Mouse (Mus musculus): ENCODE data around the gene BC028528.
"Not testable (repeated sequence)": the region's sequence is repeated elsewhere in the genome, so short reads cannot be mapped to it uniquely, and the experiment has no call there.

BC028528 gene

GRCm38 (mm10) chr3:95891211-95892065 lies at the start of gene BC028528:
BC028528 (minus strand) TSS chr3:95892005.
- no peak for DNase-seq (ENCODE audit: low spot score)

GRCm38 (mm10) chr3:95938835-95939234 lies 47.0 kb upstream of the BC028528 start:
- peak; percentile 29 for DNase-seq (ENCODE audit: low spot score)

GRCm38 (mm10) chr3:95938217-95938616 lies 46.4 kb upstream of the BC028528 start:
- no peak for DNase-seq (ENCODE audit: low spot score)

GRCm38 (mm10) chr3:95934448-95934847 lies 42.6 kb upstream of the BC028528 start:
- no peak for DNase-seq (ENCODE audit: low spot score)

- no peak for DNase-seq (ENCODE audit: low spot score)
Observed at GRCm38 (mm10) chr3:95933111-95933750, 41.4 kb upstream of the BC028528 start.

GRCm38 (mm10) chr3:95932566-95932965 lies 40.8 kb upstream of the BC028528 start:
- no peak for DNase-seq (ENCODE audit: low spot score)

GRCm38 (mm10) chr3:95932157-95932556 lies 40.4 kb upstream of the BC028528 start:
- no peak for DNase-seq (ENCODE audit: low spot score)

GRCm38 (mm10) chr3:95931471-95931870 lies 39.7 kb upstream of the BC028528 start:
- DNase-seq (ENCODE audit: low spot score), result no peak

GRCm38 (mm10) chr3:95930471-95930789 lies 38.6 kb upstream of the BC028528 start:
- DNase-seq (ENCODE audit: low spot score), result no peak

GRCm38 (mm10) chr3:95929581-95930470 lies 38.0 kb upstream of the BC028528 start:
- DNase-seq (ENCODE audit: low spot score), result peak; percentile 41

- DNase-seq (ENCODE audit: low spot score), result peak; percentile 98
Observed at GRCm38 (mm10) chr3:95928658-95929503, 37.1 kb upstream of the BC028528 start, which contains the start of gene Anp32e. Anp32e (plus strand) TSS chr3:95929246.

- DNase-seq (ENCODE audit: low spot score), result no peak
Observed at GRCm38 (mm10) chr3:95928261-95928657, 36.5 kb upstream of the BC028528 start.

- DNase-seq (ENCODE audit: low spot score), result no peak
Observed at GRCm38 (mm10) chr3:95925087-95925486, 33.3 kb upstream of the BC028528 start.

GRCm38 (mm10) chr3:95924185-95924584 lies 32.4 kb upstream of the BC028528 start:
- DNase-seq (ENCODE audit: low spot score), result no peak

- not testable (repeated sequence) for DNase-seq (ENCODE audit: low spot score)
Observed at GRCm38 (mm10) chr3:95923429-95923828, 31.6 kb upstream of the BC028528 start.

GRCm38 (mm10) chr3:95920532-95920931 lies 28.7 kb upstream of the BC028528 start:
- not testable (repeated sequence) for DNase-seq (ENCODE audit: low spot score)

- DNase-seq (ENCODE audit: low spot score), result no peak
Observed at GRCm38 (mm10) chr3:95916760-95917159, 25.0 kb upstream of the BC028528 start.

GRCm38 (mm10) chr3:95914706-95915105 lies 22.9 kb upstream of the BC028528 start:
- no peak for DNase-seq (ENCODE audit: low spot score)

- DNase-seq (ENCODE audit: low spot score), result no peak
Observed at GRCm38 (mm10) chr3:95907613-95908012, 15.8 kb upstream of the BC028528 start.

GRCm38 (mm10) chr3:95906860-95907259 lies 15.1 kb upstream of the BC028528 start:
- DNase-seq (ENCODE audit: low spot score), result peak; percentile 69

- DNase-seq (ENCODE audit: low spot score), result peak; percentile 38
Observed at GRCm38 (mm10) chr3:95905940-95906492, 14.2 kb upstream of the BC028528 start.

Data from T-cell, adult 2 months (primary cell).